Mouse (Mus musculus) liver, embryonic 14.5 days (tissue): ENCODE data around the gene Sdc3.

Experiments used
- CTCF ChIP-seq: IDR thresholded peaks from 2 replicates; pipeline ENCODE4 v1.5.1; 2016; ENCODE audit warnings: antibody characterized with exemption, low read depth, control low read depth
- EP300 ChIP-seq: IDR thresholded peaks from 2 replicates; pipeline ENCODE4 v1.6.1; 2016; ENCODE audit warnings: antibody characterized with exemption, low read depth

GRCm38 (mm10) chr4:130759875-130760274 is 32.5 kb upstream of the Sdc3 start:
- no peak for TF ChIP-seq CTCF
- TF ChIP-seq EP300 = no peak
